Mouse (Mus musculus) right cerebral cortex, postnatal 36 days (tissue): ENCODE data around the gene Mlec.
A peak's percentile ranks its signal among the peaks of the same experiment; 100 is the strongest.
"Not testable (repeated sequence)": the region's sequence is repeated elsewhere in the genome, so short reads cannot be mapped to it uniquely, and the experiment has no call there.

Source experiments
- DNase-seq, 2 experiments: peaks; one replicate each; pipeline ENCODE4 v3.0.0; 2022; ENCODE audit warnings: low spot score in 2 of 2, mixed read lengths in 1 of 2

Mlec gene

GRCm38 (mm10) chr5:115179596-115179995, 21.6 kb upstream of the Mlec start:
- DNase-seq, result no peak

GRCm38 (mm10) chr5:115177866-115178265, 19.9 kb upstream of the Mlec start:
- DNase-seq, result no peak

- DNase-seq, result no peak
These were observed 16.6 kb upstream of the Mlec start for GRCm38 (mm10) chr5:115174554-115174953.

GRCm38 (mm10) chr5:115170150-115170549, 12.2 kb upstream of the Mlec start:
- DNase-seq, result no peak

GRCm38 (mm10) chr5:115168641-115169415, 10.8 kb upstream of the Mlec start:
- DNase-seq, result no peak

- DNase-seq, result no peak
These were observed 9.4 kb upstream of the Mlec start for GRCm38 (mm10) chr5:115167396-115167795.

GRCm38 (mm10) chr5:115166815-115167194, 8.8 kb upstream of the Mlec start:
- no peak for DNase-seq

GRCm38 (mm10) chr5:115165895-115166814, 8.2 kb upstream of the Mlec start:
- no peak for DNase-seq

- DNase-seq, result no peak
These were observed 7.4 kb upstream of the Mlec start for GRCm38 (mm10) chr5:115165351-115165750.

GRCm38 (mm10) chr5:115164446-115164845, 6.5 kb upstream of the Mlec start:
- DNase-seq, result not testable (repeated sequence)

GRCm38 (mm10) chr5:115163563-115163962, 5.6 kb upstream of the Mlec start:
- peak; percentile 39 to 44 for DNase-seq

GRCm38 (mm10) chr5:115161940-115162279, 3.9 kb upstream of the Mlec start:
- not testable (repeated sequence) for DNase-seq

GRCm38 (mm10) chr5:115161064-115161939, 3.3 kb upstream of the Mlec start:
- no peak for DNase-seq

- DNase-seq, result no peak
These were observed 2.7 kb upstream of the Mlec start for GRCm38 (mm10) chr5:115160655-115161054.

GRCm38 (mm10) chr5:115159165-115159564, 1.2 kb upstream of the Mlec start:
- no peak for DNase-seq

GRCm38 (mm10) chr5:115156933-115157589, 918 bp downstream of the Mlec start:
- DNase-seq, result no peak

GRCm38 (mm10) chr5:115156401-115156800, 1.6 kb downstream of the Mlec start:
- DNase-seq, result no peak

- no peak for DNase-seq
These were observed 2.1 kb downstream of the Mlec start for GRCm38 (mm10) chr5:115155831-115156230.

- DNase-seq, result no peak
These were observed 2.8 kb downstream of the Mlec start for GRCm38 (mm10) chr5:115155156-115155631.

GRCm38 (mm10) chr5:115152132-115152956, 5.6 kb downstream of the Mlec start:
- DNase-seq, result no peak
